Mouse (Mus musculus): ENCODE results near the gene Sept5. TPM values are rescaled to one million over a fixed set of nuclear protein-coding genes. Genes with fewer than 3 reads are reported as not detected.

Sept5 gene
- polyA plus RNA-seq, 1 experiment from 2014 or later: 3.2 TPM

DNA sequence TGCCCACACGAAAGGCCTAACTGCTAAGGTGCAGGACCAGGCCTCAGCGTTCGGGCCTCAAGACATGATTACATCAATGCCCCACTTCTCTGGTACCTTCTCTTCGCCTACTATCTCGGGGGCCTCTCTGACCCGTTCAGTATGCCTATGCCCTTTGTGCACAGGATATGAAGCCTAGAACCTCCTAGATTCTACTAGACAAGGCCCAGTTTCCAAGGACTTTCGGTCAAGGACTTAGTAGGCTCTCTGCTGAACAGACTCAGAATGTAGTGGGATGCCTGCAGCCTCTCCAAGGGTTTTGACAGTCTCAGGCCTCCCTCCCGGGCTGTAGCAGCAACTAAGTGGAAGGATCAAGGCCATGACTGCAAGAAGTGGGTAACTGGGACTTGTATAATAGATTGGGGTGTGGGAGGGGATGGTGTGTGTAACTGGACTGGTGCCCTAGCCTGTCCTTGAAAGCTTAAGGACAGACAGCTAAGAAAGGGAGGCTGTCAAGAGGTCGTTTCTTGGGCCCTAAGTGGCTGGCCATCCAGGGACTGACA, 40.6 kb downstream of the Sept5 start:
- ATAC-seq (no peak), DNase-seq (no peak)
- 28% methylated on average over 9 of the region's 9 CpGs for WGBS (ENCODE audit: insufficient replicate concordance)
- H3K27ac ChIP-seq (ENCODE audit: low read depth): no peak overlapping the region
- no peak for TF ChIP-seq EP300 (IDR thresholded peaks at IDR 0.05; ENCODE audit: low read depth)
- TF ChIP-seq CTCF (IDR thresholded peaks at IDR 0.05; ENCODE audit: low read depth): no peak
- peaks cover 22% of the 10 kb centered on the region for H3K4me1 ChIP-seq (ENCODE audit: insufficient read depth)
- H3K27me3 ChIP-seq (ENCODE audit: insufficient read depth, low read length): peaks cover 88% of the 10 kb centered on the region
- H3K4me2 ChIP-seq (ENCODE audit: low read depth, low read length): no peak overlapping the region
- H3K4me3 ChIP-seq (ENCODE audit: low read depth, low read length): peak overlapping the region; percentile 47; the same call in 1 of the 2 replicates
- H3K9ac ChIP-seq (replicated peaks): no peak overlapping the region
- H3K36me3 ChIP-seq (replicated peaks; ENCODE audit: insufficient read depth, low read length): no peaks in the 10 kb centered on the region
- H3K9me3 ChIP-seq (ENCODE audit: low read length): no peaks in the 10 kb centered on the region

- TF ChIP-seq CTCF (IDR thresholded peaks at IDR 0.05; ENCODE audit: low read depth) (no peak), EP300 (IDR thresholded peaks at IDR 0.05; ENCODE audit: low read depth) (no peak)
- DNase-seq (no peak), ATAC-seq (no peak)
- no peaks in the 10 kb centered on the region for H3K36me3 ChIP-seq (replicated peaks; ENCODE audit: insufficient read depth, low read length)
- H3K9ac ChIP-seq (replicated peaks): no peak overlapping the region
- H3K27ac ChIP-seq (ENCODE audit: low read depth): no peak overlapping the region
- H3K4me1 ChIP-seq (ENCODE audit: insufficient read depth): peaks cover 20% of the 10 kb centered on the region
- peaks cover 92% of the 10 kb centered on the region for H3K27me3 ChIP-seq (ENCODE audit: insufficient read depth, low read length)
- no peak overlapping the region for H3K4me3 ChIP-seq (ENCODE audit: low read depth, low read length)
- WGBS (ENCODE audit: insufficient replicate concordance): 5% methylated on average over 30 of the region's 31 CpGs
- H3K9me3 ChIP-seq (ENCODE audit: low read length): no peaks in the 10 kb centered on the region
- no peak overlapping the region for H3K4me2 ChIP-seq (ENCODE audit: low read depth, low read length)
These were observed 41.1 kb downstream of the Sept5 start for GRCm38 (mm10) chr16:18588738-18589055.

GRCm38 (mm10) chr16:18587847-18588737, 41.7 kb downstream of the Sept5 start:
- no peaks in the 10 kb centered on the region for H3K9me3 ChIP-seq (ENCODE audit: low read length)
- DNase-seq: no peak
- H3K9ac ChIP-seq (replicated peaks): no peak overlapping the region
- H3K27me3 ChIP-seq (ENCODE audit: insufficient read depth, low read length): peaks cover 94% of the 10 kb centered on the region
- no peak for ATAC-seq
- no peak overlapping the region for H3K27ac ChIP-seq (ENCODE audit: low read depth)
- no peak for TF ChIP-seq EP300 (IDR thresholded peaks at IDR 0.05; ENCODE audit: low read depth)
- WGBS (ENCODE audit: insufficient replicate concordance): 1% methylated on average over 54 of the region's 57 CpGs
- H3K4me2 ChIP-seq (ENCODE audit: low read depth, low read length): no peak overlapping the region
- no peaks in the 10 kb centered on the region for H3K36me3 ChIP-seq (replicated peaks; ENCODE audit: insufficient read depth, low read length)
- peaks cover 20% of the 10 kb centered on the region for H3K4me1 ChIP-seq (ENCODE audit: insufficient read depth)
- H3K4me3 ChIP-seq (ENCODE audit: low read depth, low read length): 0 out of 2 replicates have a peak overlapping the region, but pooled peaks have one; percentile 8

DNA sequence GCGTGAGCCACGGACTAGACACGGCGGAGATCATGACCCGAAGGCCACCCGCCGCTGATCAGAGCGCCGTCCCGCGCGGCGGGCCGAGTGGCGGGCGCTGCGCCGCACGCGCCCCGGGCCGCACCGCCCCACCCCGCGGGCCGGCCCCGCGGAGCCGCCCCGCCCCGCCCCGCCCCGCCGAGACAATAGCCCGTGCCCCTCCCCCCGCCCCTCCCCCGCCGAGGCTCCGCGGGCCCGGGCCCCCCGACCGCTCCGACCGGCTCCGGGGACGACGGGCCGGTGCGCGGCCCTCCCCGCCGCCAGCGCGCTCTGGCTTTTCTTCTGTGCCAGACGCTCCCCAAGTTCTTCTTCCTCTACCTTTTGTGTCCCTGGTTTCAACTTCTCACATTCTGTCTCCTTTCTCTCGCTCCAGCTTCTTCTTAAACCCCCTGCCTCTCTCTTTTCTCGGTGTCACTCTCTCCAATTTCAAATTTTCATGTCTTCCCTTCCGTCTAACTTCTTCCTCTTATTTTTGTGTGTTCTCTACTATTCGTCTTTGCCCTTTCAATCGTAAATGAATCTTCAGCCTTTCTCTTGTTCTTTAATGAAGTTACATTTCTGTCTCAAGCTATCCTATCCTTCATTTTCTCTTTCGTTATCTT, 42.7 kb downstream of the Sept5 start:
- ATAC-seq (no peak), DNase-seq (no peak)
- no peaks in the 10 kb centered on the region for H3K9me3 ChIP-seq (ENCODE audit: low read length)
- no peak overlapping the region for H3K27ac ChIP-seq (ENCODE audit: low read depth)
- peak overlapping the region; percentile 53 for H3K4me2 ChIP-seq (ENCODE audit: low read depth, low read length)
- WGBS (ENCODE audit: insufficient replicate concordance): 4% methylated on average over 20 of the region's 62 CpGs
- H3K9ac ChIP-seq (replicated peaks): no peak overlapping the region
- TF ChIP-seq EP300 (IDR thresholded peaks at IDR 0.05; ENCODE audit: low read depth) (no peak), CTCF (IDR thresholded peaks at IDR 0.05; ENCODE audit: low read depth) (no peak)
- H3K4me3 ChIP-seq (ENCODE audit: low read depth, low read length): peak overlapping the region; percentile 27; the same call in 1 of the 2 replicates
- H3K27me3 ChIP-seq (ENCODE audit: insufficient read depth, low read length): peaks cover 98% of the 10 kb centered on the region
- no peaks in the 10 kb centered on the region for H3K36me3 ChIP-seq (replicated peaks; ENCODE audit: insufficient read depth, low read length)
- peaks cover 20% of the 10 kb centered on the region for H3K4me1 ChIP-seq (ENCODE audit: insufficient read depth)

- WGBS (ENCODE audit: insufficient replicate concordance): 8% methylated on average over 64 of the region's 83 CpGs
- Histone ChIP-seq H3K36me3 (replicated peaks; ENCODE audit: insufficient read depth, low read length) (no peaks in the 10 kb centered on the region), H3K4me1 (ENCODE audit: insufficient read depth) (peaks cover 23% of the 10 kb centered on the region), H3K27me3 (ENCODE audit: insufficient read depth, low read length) (peaks cover 98% of the 10 kb centered on the region), H3K9me3 (ENCODE audit: low read length) (no peaks in the 10 kb centered on the region), H3K4me3 (ENCODE audit: low read depth, low read length) (peak overlapping the region; percentile 27; the same call in 1 of the 2 replicates), H3K4me2 (ENCODE audit: low read depth, low read length) (peak overlapping the region; percentile 53), H3K9ac (replicated peaks) (no peak overlapping the region), H3K27ac (ENCODE audit: low read depth) (no peak overlapping the region)
- TF ChIP-seq EP300 (IDR thresholded peaks at IDR 0.05; ENCODE audit: low read depth) (no peak), CTCF (IDR thresholded peaks at IDR 0.05; ENCODE audit: low read depth) (no peak)
- no peak for DNase-seq
- no peak for ATAC-seq
These were observed 43.5 kb downstream of the Sept5 start for GRCm38 (mm10) chr16:18586076-18586905.
